Mouse (Mus musculus): ENCODE measurements around the gene Gm7247.
"Not testable (repeated sequence)": the region's sequence is repeated elsewhere in the genome, so short reads cannot be mapped to it uniquely, and the experiment has no call there.

Gm7247 gene

GRCm38 (mm10) chr14:51361456-51361855, at the start of gene Gm7247:
Gene Gm7247 (plus strand): TSS chr14:51361756.
- DNase-seq, result no peak

GRCm38 (mm10) chr14:51324001-51324400, 37.6 kb upstream of the Gm7247 start:
- DNase-seq, result no peak

- DNase-seq, result no peak
Measured at GRCm38 (mm10) chr14:51346027-51346426, 15.5 kb upstream of the Gm7247 start.

GRCm38 (mm10) chr14:51358111-51358982, 3.2 kb upstream of the Gm7247 start:
- peak in 1 of 2 experiments; percentile 21 for DNase-seq

- no peak for DNase-seq
Measured at GRCm38 (mm10) chr14:51382805-51383204, 21.2 kb downstream of the Gm7247 start.

GRCm38 (mm10) chr14:51384351-51384750, 22.8 kb downstream of the Gm7247 start:
- no peak for DNase-seq

- DNase-seq, result no peak
Measured at GRCm38 (mm10) chr14:51385741-51386140, 24.2 kb downstream of the Gm7247 start.

- DNase-seq, result no peak
Measured at GRCm38 (mm10) chr14:51387768-51388167, 26.2 kb downstream of the Gm7247 start.

- no peak for DNase-seq
Measured at GRCm38 (mm10) chr14:51388222-51388621, 26.7 kb downstream of the Gm7247 start.

GRCm38 (mm10) chr14:51410520-51410919, 49.0 kb downstream of the Gm7247 start, which contains the start of gene Vmn2r88:
Gene Vmn2r88 (plus strand): TSS chr14:51410820.
- no peak for DNase-seq

- no peak for DNase-seq
Measured at GRCm38 (mm10) chr14:51423885-51424284, 62.3 kb downstream of the Gm7247 start.

- DNase-seq, result not testable (repeated sequence)
Measured at GRCm38 (mm10) chr14:51430138-51430537, 68.6 kb downstream of the Gm7247 start.

- no peak for DNase-seq
Measured at GRCm38 (mm10) chr14:51434546-51434945, 73.0 kb downstream of the Gm7247 start.

- DNase-seq, result no peak
Measured at GRCm38 (mm10) chr14:51435020-51435419, 73.5 kb downstream of the Gm7247 start.

- no peak for DNase-seq
Measured at GRCm38 (mm10) chr14:51438955-51439354, 77.4 kb downstream of the Gm7247 start.

- DNase-seq, result not testable (repeated sequence)
Measured at GRCm38 (mm10) chr14:51451557-51451956, 90.0 kb downstream of the Gm7247 start, which contains the start of gene Vmn2r89. Gene Vmn2r89 (plus strand): TSS chr14:51451857.

- not testable (repeated sequence) for DNase-seq
Measured at GRCm38 (mm10) chr14:51480278-51480677, 118.7 kb downstream of the Gm7247 start.

- DNase-seq, result not testable (repeated sequence)
Measured at GRCm38 (mm10) chr14:51481332-51482015, 119.9 kb downstream of the Gm7247 start.

- no peak for DNase-seq
Measured at GRCm38 (mm10) chr14:51482051-51482715, 120.6 kb downstream of the Gm7247 start.

- not testable (repeated sequence) for DNase-seq
Measured at GRCm38 (mm10) chr14:51482971-51483381, 121.4 kb downstream of the Gm7247 start.

GRCm38 (mm10) chr14:51483671-51484070, 122.1 kb downstream of the Gm7247 start:
- no peak for DNase-seq

- no peak for DNase-seq
Measured at GRCm38 (mm10) chr14:51486111-51486510, 124.6 kb downstream of the Gm7247 start.

GRCm38 (mm10) chr14:51495781-51496180, 134.2 kb downstream of the Gm7247 start:
- DNase-seq, result no peak
